Mouse (Mus musculus): ENCODE measurements at regions not wholly inside any gene's neighbourhood (a gene's known extent, or its start where the extent isn't known, plus 50 kb on each side); places are given as distances from the start of the nearest gene placed in this dataset.

- no peak overlapping the region for H3K4me3 ChIP-seq (replicated peaks)
- no peaks in the 10 kb centered on the region for H3K9me3 ChIP-seq (replicated peaks)
- H3K4me2 ChIP-seq = no peak overlapping the region
- no peak overlapping the region for H3K9ac ChIP-seq (replicated peaks)
- H3K27ac ChIP-seq (replicated peaks) = no peak overlapping the region
- H3K4me1 ChIP-seq = no peaks in the 10 kb centered on the region
- no peaks in the 10 kb centered on the region for H3K36me3 ChIP-seq
- H3K27me3 ChIP-seq (replicated peaks) = no peaks in the 10 kb centered on the region
- no peak for ATAC-seq (ENCODE audit: low FRiP score)
- WGBS = 51% methylated on average over 2 of the region's 2 CpGs
Measured at GRCm38 (mm10) chr19:16075512-16076086, 57.0 kb upstream of the Gnaq start.

- no peak overlapping the region for H3K9ac ChIP-seq (replicated peaks)
- ATAC-seq (ENCODE audit: low FRiP score) = no peak
- H3K9me3 ChIP-seq (replicated peaks) = no peaks in the 10 kb centered on the region
- no peaks in the 10 kb centered on the region for H3K4me1 ChIP-seq
- no peaks in the 10 kb centered on the region for H3K36me3 ChIP-seq
- H3K27ac ChIP-seq (replicated peaks) = no peak overlapping the region
- no peak overlapping the region for H3K4me3 ChIP-seq (replicated peaks)
- no peaks in the 10 kb centered on the region for H3K27me3 ChIP-seq (replicated peaks)
- H3K4me2 ChIP-seq = no peak overlapping the region
- 86% methylated on average over 1 of the region's 1 CpGs for WGBS
Measured at GRCm38 (mm10) chr19:16075026-16075425, 57.6 kb upstream of the Gnaq start.

- Histone ChIP-seq H3K27me3 (replicated peaks) (no peaks in the 10 kb centered on the region), H3K4me1 (0 out of 2 replicates have a peak, but pooled peaks cover 4% of the 10 kb centered on the region), H3K4me3 (replicated peaks) (no peak overlapping the region), H3K27ac (replicated peaks) (no peak overlapping the region), H3K36me3 (no peaks in the 10 kb centered on the region), H3K9me3 (replicated peaks) (no peaks in the 10 kb centered on the region), H3K4me2 (no peak overlapping the region), H3K9ac (replicated peaks) (no peak overlapping the region)
- 81% methylated on average over 6 of the region's 6 CpGs for WGBS
- no peak for ATAC-seq (ENCODE audit: low FRiP score)
Measured at GRCm38 (mm10) chr19:16067314-16067713, 65.3 kb upstream of the Gnaq start.

- WGBS = 93% methylated on average over 3 of the region's 3 CpGs
- Histone ChIP-seq H3K36me3 (no peaks in the 10 kb centered on the region), H3K4me1 (peaks cover 12% of the 10 kb centered on the region), H3K9me3 (replicated peaks) (no peaks in the 10 kb centered on the region), H3K4me2 (no peak overlapping the region), H3K27me3 (replicated peaks) (no peaks in the 10 kb centered on the region), H3K9ac (replicated peaks) (no peak overlapping the region), H3K4me3 (replicated peaks) (no peak overlapping the region), H3K27ac (replicated peaks) (no peak overlapping the region)
- no peak for ATAC-seq (ENCODE audit: low FRiP score)
Measured at GRCm38 (mm10) chr19:16064911-16065310, 67.7 kb upstream of the Gnaq start.

GRCm38 (mm10) chr19:16063916-16064580 lies 68.6 kb upstream of the Gnaq start:
- peak overlapping the region; percentile 54 for H3K4me2 ChIP-seq
- ATAC-seq (ENCODE audit: low FRiP score) = peak; percentile 79
- WGBS = 15% methylated on average over 12 of the region's 12 CpGs
- H3K4me3 ChIP-seq (replicated peaks) = peak overlapping the region; percentile 25; the same call in 1 of the 2 replicates
- H3K9me3 ChIP-seq (replicated peaks) = no peaks in the 10 kb centered on the region
- H3K9ac ChIP-seq (replicated peaks) = peak overlapping the region; percentile 48; the same call in 1 of the 2 replicates
- peaks cover 12% of the 10 kb centered on the region for H3K4me1 ChIP-seq
- no peaks in the 10 kb centered on the region for H3K36me3 ChIP-seq
- H3K27ac ChIP-seq (replicated peaks) = no peak overlapping the region
- no peaks in the 10 kb centered on the region for H3K27me3 ChIP-seq (replicated peaks)

GRCm38 (mm10) chr19:16063533-16063915 lies 69.1 kb upstream of the Gnaq start:
- no peak overlapping the region; the same call in 1 of the 2 replicates for H3K9ac ChIP-seq (replicated peaks)
- H3K4me1 ChIP-seq = peaks cover 12% of the 10 kb centered on the region
- ATAC-seq (ENCODE audit: low FRiP score) = peak; percentile 24; the same call in 1 of the 2 replicates
- no peaks in the 10 kb centered on the region for H3K9me3 ChIP-seq (replicated peaks)
- H3K27ac ChIP-seq (replicated peaks) = no peak overlapping the region
- WGBS = 66% methylated on average over 8 of the region's 8 CpGs
- H3K4me2 ChIP-seq = no peak overlapping the region; the same call in 1 of the 2 replicates
- H3K27me3 ChIP-seq (replicated peaks) = no peaks in the 10 kb centered on the region
- H3K36me3 ChIP-seq = no peaks in the 10 kb centered on the region
- H3K4me3 ChIP-seq (replicated peaks) = no peak overlapping the region

- Histone ChIP-seq H3K27ac (replicated peaks) (no peak overlapping the region), H3K9ac (replicated peaks) (no peak overlapping the region), H3K4me1 (peaks cover 12% of the 10 kb centered on the region), H3K9me3 (replicated peaks) (no peaks in the 10 kb centered on the region), H3K4me2 (peak overlapping the region; percentile 31), H3K36me3 (no peaks in the 10 kb centered on the region), H3K27me3 (replicated peaks) (no peaks in the 10 kb centered on the region), H3K4me3 (replicated peaks) (no peak overlapping the region)
- ATAC-seq (ENCODE audit: low FRiP score) = no peak
- WGBS = 63% methylated on average over 11 of the region's 11 CpGs
Measured at GRCm38 (mm10) chr19:16061821-16062220, 70.8 kb upstream of the Gnaq start.

- WGBS = 96% methylated on average over 4 of the region's 4 CpGs
Measured at GRCm38 (mm10) chr19:16059026-16059425, 73.6 kb upstream of the Gnaq start.

GRCm38 (mm10) chr19:16050220-16051055 lies 65.6 kb upstream of the Cep78 start:
- H3K36me3 ChIP-seq = no peaks in the 10 kb centered on the region
- peak; percentile 91 for ATAC-seq (ENCODE audit: low FRiP score)
- peak overlapping the region; percentile 64 for H3K4me2 ChIP-seq
- 0 out of 2 replicates have a peak overlapping the region, but pooled peaks have one; percentile 6 for H3K9ac ChIP-seq (replicated peaks)
- H3K4me3 ChIP-seq (replicated peaks) = peak overlapping the region; percentile 35
- peaks cover 11% of the 10 kb centered on the region for H3K4me1 ChIP-seq
- H3K9me3 ChIP-seq (replicated peaks) = no peaks in the 10 kb centered on the region
- H3K27ac ChIP-seq (replicated peaks) = peak overlapping the region; percentile 73
- WGBS = 5% methylated on average over 18 of the region's 18 CpGs
- H3K27me3 ChIP-seq (replicated peaks) = no peaks in the 10 kb centered on the region

More at GRCm38 (mm10) chr19:16059026-16059425, 73.6 kb upstream of the Gnaq start:
- Histone ChIP-seq H3K9me3 (replicated peaks) (no peaks in the 10 kb centered on the region), H3K4me3 (replicated peaks) (no peak overlapping the region), H3K27me3 (replicated peaks) (no peaks in the 10 kb centered on the region), H3K4me2 (no peak overlapping the region), H3K27ac (replicated peaks) (no peak overlapping the region), H3K4me1 (peaks cover 12% of the 10 kb centered on the region), H3K9ac (replicated peaks) (no peak overlapping the region), H3K36me3 (no peaks in the 10 kb centered on the region)
- ATAC-seq (ENCODE audit: low FRiP score) = no peak

- Histone ChIP-seq H3K9me3 (replicated peaks) (no peaks in the 10 kb centered on the region), H3K4me2 (peak overlapping the region; percentile 64), H3K36me3 (no peaks in the 10 kb centered on the region), H3K4me1 (peaks cover 11% of the 10 kb centered on the region), H3K27ac (replicated peaks) (peak overlapping the region; percentile 73; the same call in 1 of the 2 replicates), H3K4me3 (replicated peaks) (peak overlapping the region; percentile 35), H3K27me3 (replicated peaks) (no peaks in the 10 kb centered on the region), H3K9ac (replicated peaks) (0 out of 2 replicates have a peak overlapping the region, but pooled peaks have one; percentile 6)
- 10% methylated on average over 3 of the region's 3 CpGs for WGBS
- no peak for ATAC-seq (ENCODE audit: low FRiP score)
Measured at GRCm38 (mm10) chr19:16049646-16050045, 64.9 kb upstream of the Cep78 start.

- H3K4me2 ChIP-seq = no peak overlapping the region
- H3K4me3 ChIP-seq (replicated peaks) = no peak overlapping the region
- H3K27ac ChIP-seq (replicated peaks) = no peak overlapping the region
- ATAC-seq (ENCODE audit: low FRiP score) = no peak
- no peaks in the 10 kb centered on the region for H3K27me3 ChIP-seq (replicated peaks)
- H3K9me3 ChIP-seq (replicated peaks) = no peaks in the 10 kb centered on the region
- H3K36me3 ChIP-seq = no peaks in the 10 kb centered on the region
- 88% methylated on average over 7 of the region's 7 CpGs for WGBS
- H3K9ac ChIP-seq (replicated peaks) = no peak overlapping the region
- peaks cover 11% of the 10 kb centered on the region for H3K4me1 ChIP-seq
Measured at GRCm38 (mm10) chr19:16046977-16047376, 62.2 kb upstream of the Cep78 start.
